Mouse (Mus musculus) hindbrain, embryonic 11.5 days (tissue): Measurements from ENCODE around the gene Prickle2. TPM values are rescaled to one million over a fixed set of nuclear protein-coding genes. Genes with fewer than 3 reads are reported as not detected.

Experiments
- ATAC-seq: fragments of 200-750 bp; cut with Nextera tagmentation; 2 replicates; pipeline ENCODE4 v1.8.0; 2017; ENCODE audit warnings: mild to moderate bottlenecking, moderate TSS enrichment, moderate library complexity; ENCODE audit not compliant: low FRiP score
- DNase-seq: peaks from one replicate; pipeline ENCODE4 v3.0.0-alpha.2; 2015; ENCODE audit warnings: low spot score
- H3K27ac ChIP-seq: fragments of 300-500 bp; sonication (generic); 2 replicates; pipeline ENCODE4 v1.5.1; 2014; ENCODE audit warnings: mild to moderate bottlenecking, low read depth, low read length
- H3K27me3 ChIP-seq: fragments of 300-500 bp; sonication (generic); 2 replicates; pipeline ENCODE4 v1.6.1; 2014; ENCODE audit warnings: mild to moderate bottlenecking, low read length, moderate library complexity, mixed read lengths; ENCODE audit not compliant: control insufficient read depth, insufficient read depth
- H3K36me3 ChIP-seq: fragments of 300-500 bp; sonication (generic); 2 replicates; pipeline ENCODE4 v1.6.1; 2014; ENCODE audit warnings: mild to moderate bottlenecking, low read length, moderate library complexity, mixed read lengths; ENCODE audit not compliant: control insufficient read depth, insufficient read depth
- H3K4me1 ChIP-seq: fragments of 300-500 bp; sonication (generic); replicated peaks from 2 replicates; pipeline ENCODE4 v1.6.1; 2014; ENCODE audit warnings: low read length, mixed read lengths; ENCODE audit not compliant: control insufficient read depth, insufficient read depth
- H3K4me2 ChIP-seq: fragments of 300-500 bp; sonication (generic); replicated peaks from 2 replicates; pipeline ENCODE4 v1.6.1; 2014; ENCODE audit warnings: mild to moderate bottlenecking, low read depth, low read length
- H3K4me3 ChIP-seq: fragments of 300-500 bp; sonication (generic); 2 replicates; pipeline ENCODE4 v1.5.1; 2014; ENCODE audit warnings: low read depth, low read length
- H3K9ac ChIP-seq: fragments of 300-500 bp; sonication (generic); 2 replicates; pipeline ENCODE4 v1.6.1; 2014; ENCODE audit warnings: low read depth, low read length
- H3K9me3 ChIP-seq: fragments of 300-500 bp; sonication (generic); 2 replicates; pipeline ENCODE4 v1.6.1; 2016; ENCODE audit warnings: low read length; ENCODE audit not compliant: control insufficient read depth
- WGBS: fragments of 180-500 bp; shearing (Covaris S2); extraction: QIAGEN DNeasy Blood & Tissue Kit; methylation state at CpG from one replicate; pipeline ENCODE4 v1.1.7; 2014; 5-methylcytosine and 5-hydroxymethylcytosine counted together
- polyA plus RNA-seq: library from polyadenylated mRNA; unstranded; fragments of >200 nt; fragmentation: Nextera tagmentation; extraction: Ambion mirVana; gene quantifications from 2 replicates; pipeline ENCODE4 v1.2.1, GENCODE M21; 2014

Prickle2 gene
- polyA plus RNA-seq, 1 experiment from 2014 or later: 10.0 TPM

- 83% methylated on average over 4 of the region's 4 CpGs for WGBS
These were observed 236.5 kb downstream of the Prickle2 start for GRCm38 (mm10) chr6:92469456-92469855.

GRCm38 (mm10) chr6:92468892-92469291, 237.1 kb downstream of the Prickle2 start:
- Histone ChIP-seq H3K27me3 (no peaks in the 10 kb centered on the region), H3K4me3 (no peak overlapping the region), H3K9ac (no peak overlapping the region), H3K36me3 (no peaks in the 10 kb centered on the region), H3K4me1 (no peaks in the 10 kb centered on the region; the same call in 1 of the 2 replicates), H3K27ac (no peak overlapping the region), H3K4me2 (no peak overlapping the region), H3K9me3 (no peaks in the 10 kb centered on the region)
- WGBS: 85% methylated on average over 4 of the region's 4 CpGs
- DNase-seq (no peak), ATAC-seq (no peak)

More at GRCm38 (mm10) chr6:92469456-92469855, 236.5 kb downstream of the Prickle2 start:
- DNase-seq (no peak), ATAC-seq (no peak)
- H3K4me2 ChIP-seq: no peak overlapping the region
- no peak overlapping the region for H3K9ac ChIP-seq
- H3K36me3 ChIP-seq: no peaks in the 10 kb centered on the region
- H3K4me1 ChIP-seq: no peaks in the 10 kb centered on the region; the same call in 1 of the 2 replicates
- H3K27me3 ChIP-seq: no peaks in the 10 kb centered on the region
- H3K4me3 ChIP-seq: no peak overlapping the region
- H3K27ac ChIP-seq: no peak overlapping the region
- no peaks in the 10 kb centered on the region for H3K9me3 ChIP-seq

GRCm38 (mm10) chr6:92468383-92468791, 237.6 kb downstream of the Prickle2 start:
- Histone ChIP-seq H3K27me3 (no peaks in the 10 kb centered on the region), H3K36me3 (no peaks in the 10 kb centered on the region), H3K27ac (no peak overlapping the region), H3K4me2 (no peak overlapping the region), H3K9ac (no peak overlapping the region), H3K4me1 (no peaks in the 10 kb centered on the region; the same call in 1 of the 2 replicates), H3K4me3 (no peak overlapping the region), H3K9me3 (no peaks in the 10 kb centered on the region)
- ATAC-seq: no peak
- WGBS: 86% methylated on average over 3 of the region's 3 CpGs
- no peak for DNase-seq

GRCm38 (mm10) chr6:92467343-92467742, 238.6 kb downstream of the Prickle2 start:
- no peak overlapping the region for H3K27ac ChIP-seq
- H3K4me2 ChIP-seq: no peak overlapping the region
- DNase-seq (peak; percentile 48), ATAC-seq (peak; percentile 66)
- no peaks in the 10 kb centered on the region for H3K9me3 ChIP-seq
- 45% methylated on average over 2 of the region's 2 CpGs for WGBS
- H3K36me3 ChIP-seq: no peaks in the 10 kb centered on the region
- no peaks in the 10 kb centered on the region; the same call in 1 of the 2 replicates for H3K4me1 ChIP-seq
- H3K27me3 ChIP-seq: no peaks in the 10 kb centered on the region
- no peak overlapping the region for H3K9ac ChIP-seq
- H3K4me3 ChIP-seq: no peak overlapping the region

DNA sequence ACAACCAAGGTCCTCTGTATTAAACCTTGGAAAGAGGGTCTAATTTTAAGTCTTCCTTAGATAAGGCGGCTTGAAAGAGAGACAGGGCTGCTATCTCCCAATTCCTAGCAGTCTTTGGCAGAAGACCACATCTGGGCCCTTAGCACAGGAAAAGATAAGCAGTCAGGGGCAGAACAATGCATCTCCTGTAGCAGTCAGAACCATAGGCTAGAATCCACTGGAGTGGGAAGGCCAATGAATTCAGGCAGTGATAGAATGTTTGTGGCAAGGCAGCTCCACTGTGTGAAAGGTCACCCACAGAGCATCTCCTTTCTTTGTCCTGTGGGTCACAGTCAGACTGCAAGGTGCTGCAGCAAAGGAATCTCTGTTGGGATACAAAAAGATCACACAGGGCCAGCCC, 240.3 kb downstream of the Prickle2 start:
- Histone ChIP-seq H3K27ac (no peak overlapping the region), H3K27me3 (no peaks in the 10 kb centered on the region), H3K9ac (no peak overlapping the region), H3K4me2 (no peak overlapping the region), H3K4me3 (no peak overlapping the region), H3K9me3 (no peaks in the 10 kb centered on the region), H3K36me3 (no peaks in the 10 kb centered on the region), H3K4me1 (no peaks in the 10 kb centered on the region; the same call in 1 of the 2 replicates)
- no peak for DNase-seq
- WGBS: 86% methylated on average over 1 of the region's 1 CpGs
- no peak for ATAC-seq

DNA sequence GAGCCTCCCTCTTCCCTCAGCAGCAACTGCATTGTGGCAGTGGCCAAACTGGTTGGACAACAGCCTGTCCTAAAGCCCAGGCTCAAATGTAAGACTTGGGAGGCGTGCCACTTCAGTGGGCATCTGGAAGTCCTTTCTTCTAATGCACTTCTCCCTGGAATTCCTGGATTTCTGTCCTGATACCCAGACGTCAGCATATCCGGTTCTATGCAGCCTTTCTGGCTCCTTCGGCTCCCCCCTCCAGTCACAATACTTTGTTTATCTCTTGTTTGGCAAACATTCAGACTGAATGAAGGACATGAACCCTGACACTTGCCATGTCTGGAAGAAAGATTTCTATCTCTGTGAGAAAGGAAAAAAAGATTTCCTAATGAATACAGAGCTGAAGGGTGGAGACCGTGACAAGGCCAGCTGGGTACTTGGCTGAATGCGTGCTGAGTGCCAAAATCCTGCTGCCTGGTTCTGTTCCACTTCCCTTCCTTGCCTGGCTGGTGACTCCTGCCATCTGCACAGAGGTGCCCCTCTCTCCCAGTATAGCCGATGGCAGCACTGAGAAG, 241.1 kb downstream of the Prickle2 start:
- H3K9ac ChIP-seq: no peak overlapping the region
- no peaks in the 10 kb centered on the region for H3K9me3 ChIP-seq
- H3K4me2 ChIP-seq: no peak overlapping the region
- no peak overlapping the region for H3K27ac ChIP-seq
- no peak for ATAC-seq
- DNase-seq: no peak
- 70% methylated on average over 7 of the region's 7 CpGs for WGBS
- no peak overlapping the region for H3K4me3 ChIP-seq
- H3K36me3 ChIP-seq: no peaks in the 10 kb centered on the region
- H3K4me1 ChIP-seq: no peaks in the 10 kb centered on the region; the same call in 1 of the 2 replicates
- no peaks in the 10 kb centered on the region for H3K27me3 ChIP-seq

DNA sequence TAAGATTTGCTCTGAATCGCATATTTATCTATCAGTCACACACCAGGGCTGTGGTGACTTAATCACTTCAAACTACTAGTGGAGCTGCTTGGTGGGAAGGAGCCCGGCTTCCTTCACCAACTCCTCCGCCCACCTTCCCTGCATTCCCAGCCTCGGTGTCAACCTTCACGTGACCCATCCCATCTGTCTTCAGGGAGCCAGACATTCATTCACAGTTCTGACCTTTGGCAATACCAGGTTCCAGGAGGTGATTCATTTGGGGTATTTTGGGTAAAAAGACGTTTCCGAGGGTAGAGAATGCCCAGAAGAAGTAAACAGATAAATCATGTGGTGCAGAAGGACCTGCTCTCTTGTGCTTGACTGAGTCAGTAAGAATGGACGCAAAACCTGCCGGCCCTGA, 242.2 kb downstream of the Prickle2 start:
- DNase-seq (no peak), ATAC-seq (no peak)
- Histone ChIP-seq H3K9ac (no peak overlapping the region), H3K27me3 (no peaks in the 10 kb centered on the region), H3K36me3 (no peaks in the 10 kb centered on the region), H3K4me3 (no peak overlapping the region), H3K4me1 (no peaks in the 10 kb centered on the region; the same call in 1 of the 2 replicates), H3K9me3 (no peaks in the 10 kb centered on the region), H3K27ac (no peak overlapping the region), H3K4me2 (no peak overlapping the region)
- 65% methylated on average over 9 of the region's 9 CpGs for WGBS

- DNase-seq: no peak
- no peaks in the 10 kb centered on the region for H3K9me3 ChIP-seq
- H3K36me3 ChIP-seq: no peaks in the 10 kb centered on the region
- H3K9ac ChIP-seq: no peak overlapping the region
- 78% methylated on average over 2 of the region's 2 CpGs for WGBS
- H3K4me1 ChIP-seq: no peaks in the 10 kb centered on the region; the same call in 1 of the 2 replicates
- no peak overlapping the region for H3K4me2 ChIP-seq
- H3K27me3 ChIP-seq: no peaks in the 10 kb centered on the region
- H3K4me3 ChIP-seq: no peak overlapping the region
- no peak overlapping the region for H3K27ac ChIP-seq
- ATAC-seq: no peak
These were observed 245.2 kb downstream of the Prickle2 start for GRCm38 (mm10) chr6:92460750-92461149.

- WGBS: 95% methylated on average over 4 of the region's 4 CpGs
- Histone ChIP-seq H3K27ac (no peak overlapping the region), H3K36me3 (no peaks in the 10 kb centered on the region), H3K4me3 (no peak overlapping the region), H3K4me2 (no peak overlapping the region), H3K27me3 (no peaks in the 10 kb centered on the region), H3K9ac (no peak overlapping the region), H3K9me3 (no peaks in the 10 kb centered on the region), H3K4me1 (no peaks in the 10 kb centered on the region)
- DNase-seq (no peak), ATAC-seq (no peak)
These were observed 247.9 kb downstream of the Prickle2 start for GRCm38 (mm10) chr6:92458026-92458425.
